Mouse (Mus musculus) MEL (cell line): ENCODE results near the gene Msgn1.

Experiments
- ETS1 ChIP-seq: IDR thresholded peaks from 2 replicates; pipeline ENCODE4 v1.6.1; 2012; ENCODE audit warnings: low read depth, mild to moderate bottlenecking, inconsistent platforms, low read length, improper control_type of control experiment, moderate library complexity
- TCF12 ChIP-seq: IDR thresholded peaks from 2 replicates; pipeline ENCODE4 v1.6.1; 2014; ENCODE audit warnings: low read depth, mild to moderate bottlenecking, inconsistent platforms, low read length, improper control_type of control experiment, moderate library complexity

GRCm38 (mm10) chr12:11209636-11210035, 864 bp upstream of the Msgn1 start:
- TF ChIP-seq TCF12, result no peak
- TF ChIP-seq ETS1, result no peak
